Mouse (Mus musculus): ENCODE results near the gene Pid1.
"Not testable (repeated sequence)": the region's sequence is repeated elsewhere in the genome, so short reads cannot be mapped to it uniquely, and the experiment has no call there.

The Pid1 gene

DNA sequence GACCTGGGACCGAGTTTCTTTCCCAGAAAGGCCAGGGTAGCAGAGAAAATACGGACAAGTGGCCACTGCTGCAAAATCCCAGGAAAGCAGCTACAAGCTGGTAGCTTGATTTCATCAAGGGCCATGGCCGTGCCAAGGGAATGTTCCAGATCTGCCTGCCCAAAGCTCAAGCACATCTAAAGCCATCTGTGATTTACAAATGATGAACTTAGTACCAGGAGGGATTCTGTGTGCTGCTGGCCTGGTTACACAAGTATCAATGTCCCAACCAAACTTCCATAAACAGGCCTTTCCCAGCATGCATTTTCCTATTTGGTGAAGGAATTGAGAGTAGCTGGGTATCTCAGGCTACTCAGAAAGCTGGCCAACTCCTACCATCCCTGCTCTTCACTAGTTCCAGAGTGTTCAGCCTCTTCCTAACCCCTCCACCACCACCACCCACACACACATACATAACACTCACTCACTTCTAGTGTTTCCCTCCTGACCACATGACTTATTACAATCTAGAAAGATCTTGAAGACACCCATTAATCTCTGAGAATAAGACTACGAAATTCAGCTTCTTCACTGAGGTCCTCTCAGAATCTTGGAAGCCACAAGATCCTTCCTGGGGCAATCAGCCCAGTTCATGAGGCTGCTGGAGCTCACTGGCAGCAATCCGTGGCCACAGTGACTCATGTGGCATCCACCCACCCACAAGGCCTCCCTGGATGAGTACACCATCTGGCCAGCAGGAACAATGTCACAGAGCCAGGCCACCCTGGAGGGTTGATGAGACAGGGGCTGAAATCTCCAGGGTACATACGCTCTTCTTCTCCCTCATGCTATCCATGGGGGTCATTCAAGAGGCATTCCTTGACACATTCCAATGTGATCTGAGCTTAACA, 4.1 kb downstream of the Pid1 start:
- DNase-seq (ENCODE audit: low spot score), result no peak

DNA sequence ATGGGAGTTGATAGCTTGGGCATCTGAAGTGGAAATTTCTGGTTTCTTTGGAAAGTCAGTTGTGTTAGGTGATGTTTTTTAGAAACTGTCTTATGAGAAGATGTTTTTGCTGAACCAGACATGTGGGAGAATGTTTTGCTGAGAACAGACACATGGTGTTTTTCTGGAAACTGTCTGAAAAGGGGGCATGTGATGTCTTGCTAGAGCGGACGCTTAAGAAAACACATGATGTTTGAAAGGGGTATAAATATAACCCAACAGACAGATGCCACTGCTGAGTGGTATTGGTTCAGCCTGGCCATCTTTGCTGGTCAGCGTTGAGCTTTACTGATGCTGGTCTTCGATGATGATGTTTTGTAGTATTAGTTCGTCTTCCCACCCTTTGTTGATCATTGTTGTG, 6.8 kb downstream of the Pid1 start:
- DNase-seq (ENCODE audit: low spot score), result no peak

DNA sequence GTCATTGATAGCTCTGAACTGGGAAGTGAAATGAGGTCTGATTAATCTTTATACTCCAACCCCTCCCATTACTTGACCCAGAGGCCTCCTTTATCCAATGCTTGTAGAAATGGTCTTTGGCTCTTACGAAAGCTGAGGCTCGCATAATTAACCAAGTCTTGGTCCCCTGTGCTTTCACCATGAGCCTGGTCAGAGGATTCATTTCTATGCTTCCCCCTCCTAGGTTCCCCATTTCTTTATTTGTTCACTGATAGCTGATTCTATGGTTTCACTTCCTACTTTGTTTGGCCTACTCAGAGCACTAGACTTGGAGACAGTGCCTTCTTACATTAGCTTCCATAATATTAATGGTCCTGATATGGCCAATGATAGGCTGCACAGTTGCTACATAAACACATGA, 13.7 kb downstream of the Pid1 start:
- DNase-seq (ENCODE audit: low spot score), result no peak

DNA sequence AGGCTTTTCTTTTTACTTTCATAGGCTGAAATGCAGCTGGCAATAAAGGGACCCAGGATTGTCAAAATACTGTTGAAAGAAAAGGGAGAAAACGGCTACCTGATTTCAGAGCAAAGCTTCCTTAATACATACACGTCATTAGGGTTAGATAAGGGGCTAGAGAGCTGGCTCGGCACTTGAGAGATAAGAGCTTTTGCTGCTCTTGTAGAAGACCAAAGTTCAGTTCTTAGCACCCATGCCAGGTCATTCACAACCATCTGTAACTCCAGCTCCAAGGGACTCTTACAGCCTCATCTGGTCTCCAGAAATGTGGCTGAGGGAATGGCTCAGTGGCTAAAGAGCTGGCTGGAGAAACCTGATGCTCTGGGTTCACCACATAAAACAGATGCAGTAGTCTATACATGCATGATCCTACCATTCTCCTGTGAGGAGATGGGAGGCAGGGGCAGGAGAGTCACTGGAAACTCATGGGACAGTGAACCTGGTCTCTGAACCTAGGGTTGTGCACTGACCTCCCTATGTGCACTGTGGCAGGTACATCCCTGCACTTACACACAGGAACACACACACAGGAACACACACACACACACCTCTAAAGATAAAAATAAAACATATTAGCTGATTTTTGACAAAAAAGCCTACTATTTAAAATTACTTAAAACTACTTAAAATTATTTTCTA, 16.0 kb downstream of the Pid1 start:
- no peak for DNase-seq (ENCODE audit: low spot score)

- DNase-seq (ENCODE audit: low spot score), result not testable (repeated sequence)
These were observed 31.2 kb downstream of the Pid1 start for GRCm38 (mm10) chr1:84332797-84333196.

DNA sequence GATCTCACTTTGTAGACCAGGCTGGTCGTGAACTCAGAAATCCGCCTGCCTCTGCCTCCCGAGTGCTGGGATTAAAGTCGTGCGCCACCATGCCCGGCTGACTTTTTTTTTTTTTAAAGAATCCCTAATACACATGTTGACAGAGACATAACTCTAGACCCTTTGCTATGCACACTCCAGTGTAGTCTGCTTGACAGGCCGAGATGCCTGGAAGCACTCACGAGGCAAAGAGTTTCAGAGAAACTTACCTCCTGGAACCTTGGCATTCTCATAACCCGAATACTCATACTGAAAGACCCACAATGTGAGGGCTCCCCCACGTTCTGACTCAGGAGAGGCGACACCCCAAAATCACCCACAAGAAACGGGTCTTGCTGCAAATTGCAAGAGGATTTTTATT, 32.1 kb downstream of the Pid1 start:
- DNase-seq (ENCODE audit: low spot score), result not testable (repeated sequence)

DNA sequence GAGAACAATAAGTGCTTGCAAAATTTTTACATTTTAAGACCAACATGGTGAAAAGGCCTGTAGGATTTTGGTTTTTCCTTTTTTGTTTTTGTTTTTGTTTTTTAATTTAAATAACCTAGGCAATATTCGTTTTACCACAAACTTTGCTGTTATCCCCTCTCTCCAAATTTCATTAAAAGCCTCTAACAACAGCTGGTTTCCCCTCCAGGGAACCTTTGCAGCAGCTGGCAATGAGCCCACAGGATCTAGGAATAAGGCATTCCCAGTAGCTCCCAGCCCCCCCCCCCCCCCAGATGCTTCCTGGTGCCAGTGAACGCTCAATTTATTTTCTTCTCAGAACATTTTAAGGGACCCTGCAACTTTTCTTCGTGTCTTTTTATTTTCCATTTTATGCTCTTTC, 38.7 kb downstream of the Pid1 start:
- no peak for DNase-seq (ENCODE audit: low spot score)

DNA sequence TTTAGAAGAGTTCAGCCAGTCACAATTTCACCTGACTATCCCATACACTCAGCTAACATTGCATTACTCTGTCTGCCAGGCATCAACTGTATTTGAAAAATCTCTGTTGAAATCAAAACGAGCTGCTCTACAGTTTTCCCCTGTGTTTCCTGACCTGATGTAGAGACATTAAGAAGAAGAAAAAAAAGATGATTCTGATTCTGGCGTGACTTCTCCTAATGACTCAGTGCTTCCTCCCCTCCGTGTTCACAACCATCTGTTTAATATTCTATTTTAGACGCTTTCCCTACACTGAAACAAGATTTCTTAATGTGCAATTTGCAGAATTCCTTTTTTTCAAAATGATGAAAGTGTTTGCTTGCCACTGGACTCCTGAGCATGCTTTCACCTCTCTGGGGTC, 42.7 kb downstream of the Pid1 start:
- no peak for DNase-seq (ENCODE audit: low spot score)

DNA sequence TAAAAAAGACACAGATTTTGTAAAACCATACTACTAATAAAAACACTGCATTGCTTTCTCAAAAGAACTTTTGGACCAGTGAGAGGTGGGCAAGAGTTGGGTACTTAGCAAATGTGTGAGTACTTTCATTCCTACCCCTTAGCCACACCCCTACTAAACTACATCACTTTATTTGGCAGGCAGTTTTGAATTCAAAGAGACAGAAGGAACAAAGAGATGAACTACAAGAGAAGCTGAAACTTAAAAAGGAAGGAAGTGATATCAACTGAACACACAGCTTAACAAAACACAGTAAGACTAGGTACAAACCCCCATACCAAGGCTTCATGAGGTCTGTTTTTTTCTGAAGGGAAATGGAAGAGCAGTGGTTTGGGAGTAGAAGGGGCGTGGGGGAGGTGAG, 45.4 kb downstream of the Pid1 start:
- DNase-seq (ENCODE audit: low spot score), result no peak

DNA sequence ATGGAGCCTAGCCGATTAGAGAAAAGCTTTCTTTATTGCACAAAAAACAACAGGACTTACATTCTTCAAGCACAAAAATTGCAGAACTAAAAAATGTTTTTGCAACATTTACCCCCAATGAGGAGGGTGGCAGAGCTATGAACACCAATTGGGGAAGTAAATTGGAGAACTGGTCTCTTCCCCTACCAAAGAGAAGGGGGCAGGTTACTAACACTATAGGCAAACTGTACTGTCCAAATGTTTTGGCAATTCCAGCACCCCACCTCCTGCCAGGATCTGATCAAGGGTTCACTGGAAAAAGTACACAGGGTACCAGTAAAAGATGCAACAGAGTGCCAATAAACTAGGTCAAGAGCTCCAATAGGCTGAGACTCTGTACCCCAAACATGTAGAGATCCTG, 46.2 kb downstream of the Pid1 start:
- no peak for DNase-seq (ENCODE audit: low spot score)

DNA sequence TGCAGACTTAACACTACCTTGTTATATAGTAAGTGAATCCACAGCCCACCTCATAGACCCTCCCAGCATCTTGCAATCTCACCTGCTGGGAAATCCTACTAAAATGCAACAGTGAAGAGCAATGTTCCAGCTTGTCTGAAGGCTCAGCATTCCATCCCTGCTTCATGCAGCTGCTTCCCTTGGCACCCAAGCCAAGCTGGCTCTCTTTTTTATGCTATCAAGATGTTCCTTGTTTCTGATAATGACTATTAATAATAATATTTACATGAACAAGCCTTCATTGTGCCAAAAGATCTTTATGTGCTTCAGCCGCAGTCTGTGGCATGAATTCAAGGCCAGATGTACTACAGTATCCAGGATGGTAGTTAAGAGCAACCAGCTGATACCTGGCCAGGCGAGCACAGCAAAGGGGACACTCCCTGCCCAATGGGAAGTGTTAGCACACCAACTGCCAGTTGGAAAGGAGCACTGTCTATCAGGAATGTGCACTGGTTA, 54.0 kb downstream of the Pid1 start:
- DNase-seq (ENCODE audit: low spot score), result no peak

- no peak for DNase-seq (ENCODE audit: low spot score)
These were observed 58.1 kb downstream of the Pid1 start for GRCm38 (mm10) chr1:84305713-84306421.

DNA sequence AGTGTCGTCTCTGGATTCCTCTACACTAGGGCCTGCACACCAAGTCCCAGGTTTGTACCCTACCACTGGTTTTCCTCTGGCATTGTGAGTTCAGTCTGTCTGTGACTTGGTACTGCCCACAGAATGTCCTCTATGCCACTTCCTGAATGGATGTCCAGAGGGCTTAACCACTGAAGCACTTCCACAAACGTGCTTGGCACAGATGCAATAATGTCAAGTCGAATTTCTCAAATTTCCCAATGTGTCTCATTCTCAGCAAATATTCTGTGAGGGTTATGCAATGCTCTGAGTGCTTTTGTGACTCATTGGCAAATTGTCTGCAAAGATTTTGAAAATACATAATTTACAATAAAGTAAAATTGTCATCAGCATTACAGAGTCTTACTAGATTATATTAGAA, 61.2 kb downstream of the Pid1 start:
- DNase-seq (ENCODE audit: low spot score), result no peak

DNA sequence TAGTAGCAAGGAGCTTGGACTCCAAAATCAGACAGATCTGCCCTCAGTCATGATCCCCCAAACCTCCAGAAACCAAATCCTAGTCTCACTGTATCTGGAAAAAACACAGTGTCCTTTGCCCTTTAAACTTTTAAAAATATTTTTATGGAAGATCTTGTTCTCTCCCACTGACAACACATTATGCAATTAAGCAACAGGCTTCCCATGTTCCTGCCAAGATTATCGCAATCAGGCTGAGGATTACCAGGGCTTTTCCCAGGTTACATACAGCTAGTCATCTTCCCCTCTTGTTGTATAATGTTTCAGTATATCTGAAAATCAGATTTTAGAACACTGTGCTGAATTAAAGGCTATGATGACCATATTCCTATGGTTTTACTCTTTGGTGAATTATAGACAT, 64.3 kb downstream of the Pid1 start:
- no peak for DNase-seq (ENCODE audit: low spot score)

DNA sequence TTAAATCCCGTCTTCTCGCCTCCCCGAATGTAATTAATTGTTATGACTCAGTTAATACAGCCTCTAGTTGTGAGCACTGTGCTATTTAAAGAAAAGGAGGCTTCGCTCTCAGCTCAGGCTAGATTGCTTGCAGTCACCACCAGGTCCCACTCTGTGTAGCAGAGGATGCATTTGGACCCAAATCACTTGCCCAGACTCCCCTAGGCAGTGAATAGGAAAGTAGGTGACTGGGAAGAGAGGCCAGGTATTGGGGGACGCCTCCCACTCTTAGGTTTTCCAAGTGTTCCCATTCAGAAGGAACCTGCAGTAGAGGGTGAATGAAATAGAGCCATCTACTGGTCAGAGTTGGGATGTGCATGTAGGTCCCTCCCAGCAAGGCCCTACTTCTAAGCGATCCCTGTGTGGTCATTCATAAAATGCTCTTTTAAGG, 77.3 kb downstream of the Pid1 start:
- peak; percentile 3 for DNase-seq (ENCODE audit: low spot score)

- DNase-seq (ENCODE audit: low spot score), result no peak
These were observed 78.4 kb downstream of the Pid1 start for GRCm38 (mm10) chr1:84285620-84286019.

DNA sequence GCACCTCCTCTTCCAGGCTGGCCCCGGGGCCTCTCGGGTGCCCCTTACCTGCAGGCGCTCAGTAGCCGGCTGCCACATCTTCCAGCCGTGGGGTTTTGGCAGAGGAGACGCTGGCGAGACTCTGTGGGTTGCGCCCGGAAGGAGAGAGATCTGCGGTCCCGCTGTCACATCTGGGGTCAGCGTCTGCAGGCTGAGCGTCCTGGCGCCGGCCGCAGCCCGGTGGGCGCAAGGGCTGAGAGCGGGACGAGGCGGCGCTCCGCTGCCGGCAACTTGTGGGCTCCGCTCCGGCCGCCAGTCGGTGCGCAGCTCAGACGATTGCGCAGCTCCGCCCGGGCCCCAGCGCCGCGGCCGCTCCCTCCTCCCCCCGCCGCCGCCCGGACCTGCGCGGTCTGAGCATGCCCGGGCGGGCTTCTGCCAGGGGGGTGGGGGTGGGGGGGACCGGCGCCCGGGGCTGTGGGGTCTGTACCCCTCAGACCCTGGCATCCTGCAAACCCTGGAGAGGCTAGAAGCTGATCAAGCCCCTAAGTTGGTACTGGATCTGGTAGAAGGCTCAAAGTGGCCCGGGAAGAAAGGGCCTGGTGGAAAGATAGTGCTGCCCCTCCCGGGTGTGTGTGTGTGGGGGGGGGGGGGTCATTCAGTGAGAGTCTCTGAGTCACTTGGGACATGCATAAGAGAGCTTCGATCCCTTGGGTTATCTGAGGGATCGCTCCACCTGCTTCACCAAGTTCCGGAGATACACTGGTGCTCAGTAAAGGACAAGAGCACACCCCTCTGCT, 79.5 kb downstream of the Pid1 start:
- no peak for DNase-seq (ENCODE audit: low spot score)

DNA sequence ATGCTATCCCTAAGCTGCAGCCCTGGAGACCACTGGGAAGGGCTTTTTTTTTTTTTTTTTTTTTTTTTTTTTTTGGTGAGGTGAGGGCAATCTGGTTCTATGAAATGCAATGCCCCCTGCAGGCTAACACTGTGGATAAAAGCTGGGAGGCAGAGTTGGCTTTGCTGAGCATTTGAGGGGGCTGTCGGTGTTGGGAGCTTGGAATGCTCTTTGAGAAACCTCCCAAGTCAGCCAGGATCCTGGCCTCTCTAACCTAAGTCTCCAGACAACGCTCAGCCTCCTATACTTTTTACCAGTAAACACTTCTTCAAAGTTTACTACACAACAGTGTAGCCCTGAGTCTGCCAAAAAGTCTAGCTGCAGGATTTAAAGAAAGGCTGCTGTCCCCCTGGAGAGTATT, 80.9 kb downstream of the Pid1 start:
- no peak for DNase-seq (ENCODE audit: low spot score)

GRCm38 (mm10) chr1:84280171-84280570, 83.8 kb downstream of the Pid1 start:
- no peak for DNase-seq (ENCODE audit: low spot score)

DNA sequence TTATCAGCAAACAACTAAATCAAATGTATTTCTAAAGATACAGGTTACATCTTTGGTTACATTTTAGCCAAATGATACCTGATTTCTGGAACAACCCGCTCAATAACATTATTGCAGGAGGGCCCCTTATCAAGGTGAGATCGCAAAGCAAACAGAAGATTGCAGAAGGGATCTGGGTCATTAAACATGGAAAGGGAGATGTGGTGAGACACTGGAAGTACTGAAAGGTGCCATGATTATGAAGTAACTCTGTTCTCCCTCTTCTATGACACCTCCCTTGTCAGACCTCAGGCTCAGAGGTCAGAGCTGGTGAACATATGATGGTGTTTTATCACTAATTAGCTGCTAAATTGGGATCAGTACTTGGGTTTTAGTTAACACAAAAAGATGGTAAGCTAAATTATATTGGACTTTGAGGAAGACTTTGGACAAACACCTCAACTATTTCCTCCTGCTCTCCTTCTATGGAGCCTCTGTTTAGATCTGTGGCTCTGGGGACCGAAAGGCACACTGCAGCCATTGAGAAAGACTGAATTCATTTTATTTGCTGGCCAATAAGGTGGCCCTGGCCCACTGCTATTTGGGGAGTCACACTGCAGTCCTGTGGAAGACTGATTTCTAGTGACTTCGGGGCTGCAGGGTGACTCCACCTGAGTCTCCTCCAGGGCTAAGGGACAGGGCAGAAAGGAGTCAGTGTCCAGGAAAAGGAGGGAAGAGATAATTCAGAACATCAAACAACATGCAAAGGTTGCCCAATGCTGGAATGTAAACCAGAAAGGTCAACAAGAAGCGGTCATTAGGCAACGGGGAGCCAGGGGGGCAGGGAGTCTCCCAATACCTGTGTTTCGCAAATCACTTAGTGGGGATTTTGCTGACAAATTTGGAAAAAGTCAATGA, 85.4 kb downstream of the Pid1 start:
- DNase-seq (ENCODE audit: low spot score), result no peak

DNA sequence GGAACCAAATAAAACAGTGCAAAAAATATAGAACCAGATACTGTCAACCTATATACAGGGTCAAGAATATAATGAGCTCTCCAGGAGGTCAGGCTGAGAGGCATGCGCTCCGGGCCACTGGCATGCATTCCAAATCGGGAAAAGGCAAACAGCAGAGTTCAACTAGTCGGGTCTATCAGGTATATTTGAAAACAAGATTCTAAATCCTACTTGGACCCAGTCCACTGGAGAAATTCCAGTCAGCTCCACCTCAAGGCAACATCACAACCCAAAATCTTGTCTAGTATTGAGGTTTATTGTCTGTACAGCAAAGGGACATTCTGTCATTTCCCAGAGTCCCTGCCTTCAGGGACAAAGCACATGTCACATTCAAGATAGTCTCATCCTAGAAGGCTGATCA, 91.0 kb downstream of the Pid1 start:
- DNase-seq (ENCODE audit: low spot score), result no peak

Data from c-Kit-positive CD71-positive TER-119-positive erythroid progenitor cells, embryonic 14.5 days (primary cell).